In genomic region chr6:22875614-22876541, GRCm38 (mm10) we compare ENCODE assay signal across 8 mouse cellular contexts. TPM values are rescaled to one million over a fixed set of nuclear protein-coding genes. Genes with fewer than 3 reads are reported as not detected.
DNase-seq lines count a peak whose midpoint lies in the region; TF ChIP-seq lines count a peak whose summit lies in the region.

No protein-coding gene starts in this region.

- peak overlapping the region; percentile 72 for H3K4me3 ChIP-seq in gastrocnemius, adult 2 months
- H3K4me3 ChIP-seq in limb, embryonic 10.5 days = peak overlapping the region; percentile 68

- H3K36me3 ChIP-seq in limb, embryonic 10.5 days = no peaks in the 10 kb centered on the region

- peaks cover 22% of the 10 kb centered on the region for H3K27me3 ChIP-seq in limb, embryonic 10.5 days (ENCODE audit: low read depth, poor library complexity, severe bottlenecking)

- TF ChIP-seq CTCF in gastrocnemius, adult 2 months (IDR thresholded peaks at IDR 0.05) = no peak

- DNase-seq in gastrocnemius, adult 2 months = no peak
- no peak for DNase-seq in gastrocnemius, adult 8-10 months (ENCODE audit: low spot score in 2 of 2)
- peak; percentile 15 for DNase-seq in ovary, postnatal 36 days (ENCODE audit: low spot score)
- DNase-seq in ovary, postnatal 10 days (ENCODE audit: low spot score) = no peak
- peak; percentile 19 for DNase-seq in forelimb bud, embryonic 11.5 days (ENCODE audit: low read depth, low spot score)
- peak; percentile 68 for DNase-seq in limb, embryonic 10.5 days (ENCODE audit: low spot score)
- peak; percentile 9 for DNase-seq in retina, postnatal 7 days (ENCODE audit: low read depth, low spot score)
- no peak for DNase-seq in MN1 (ENCODE audit: low spot score)

- no peak overlapping the region for H3K27ac ChIP-seq in gastrocnemius, adult 2 months
- H3K27ac ChIP-seq in limb, embryonic 10.5 days = peak overlapping the region; percentile 72

- no peaks in the 10 kb centered on the region for H3K9me3 ChIP-seq in limb, embryonic 10.5 days (replicated peaks)

- 3% methylated on average over 45 of the region's 45 CpGs for WGBS in limb, embryonic 10.5 days

- peaks cover 12% of the 10 kb centered on the region for H3K4me1 ChIP-seq in limb, embryonic 10.5 days

- intact Hi-C loops in gastrocnemius, adult 2 months (cut with DNase I) = no loop called here

RNA-seq across cellular contexts. Expression of gene Ptprz1, which starts 0.6 kb away (rescaled TPM):
- under 1 TPM; 0.10 to 0.22 TPM for total RNA-seq in gastrocnemius, adult 2 months (2021)
- under 1 TPM; 0.05 to 0.54 (median 0.17) TPM for total RNA-seq in gastrocnemius, adult 8-10 months (2022)
- 1.3 TPM in 2 replicates for polyA plus RNA-seq in limb, embryonic 10.5 days (2016; fragmentation: Nextera tagmentation; extraction: Ambion mirVana)

Comparison
In these comparisons a context has a peak if more than half of its experiments do, and no peak if none do; other contexts are left out.
1. DNase-seq: peak in ovary, postnatal 36 days (single experiment), forelimb bud, embryonic 11.5 days (single experiment), limb, embryonic 10.5 days (single experiment) and retina, postnatal 7 days (single experiment); none in gastrocnemius, adult 2 months (single experiment), gastrocnemius, adult 8-10 months (0 of 2), ovary, postnatal 10 days (single experiment) and MN1 (single experiment).